Mouse (Mus musculus) forebrain, embryonic 12.5 days (tissue): Measurements from ENCODE around the gene Uqcc2. TPM values are rescaled to one million over a fixed set of nuclear protein-coding genes. Genes with fewer than 3 reads are reported as not detected.

Source experiments
- ATAC-seq: fragments of 200-750 bp; cut with Nextera tagmentation; 2 replicates; pipeline ENCODE4 v1.8.0; 2017; ENCODE audit warnings: moderate TSS enrichment; ENCODE audit not compliant: low FRiP score
- H3K27ac ChIP-seq: fragments of 300-500 bp; sonication (generic); 2 replicates; pipeline ENCODE4 v1.5.1; 2016; ENCODE audit warnings: mild to moderate bottlenecking
- H3K27me3 ChIP-seq: fragments of 300-500 bp; sonication (generic); 2 replicates; pipeline ENCODE4 v1.6.1; 2016; ENCODE audit warnings: mild to moderate bottlenecking
- H3K36me3 ChIP-seq: fragments of 300-500 bp; sonication (generic); replicated peaks from 2 replicates; pipeline ENCODE4 v1.6.1; 2016; ENCODE audit warnings: mild to moderate bottlenecking
- H3K4me1 ChIP-seq: fragments of 300-500 bp; sonication (generic); 2 replicates; pipeline ENCODE4 v1.6.1; 2016
- H3K4me2 ChIP-seq: fragments of 300-500 bp; sonication (generic); 2 replicates; pipeline ENCODE4 v1.6.1; 2016; ENCODE audit warnings: mild to moderate bottlenecking, moderate library complexity
- H3K4me3 ChIP-seq: fragments of 300-500 bp; sonication (generic); replicated peaks from 2 replicates; pipeline ENCODE4 v1.5.1; 2016; ENCODE audit warnings: mild to moderate bottlenecking
- H3K9ac ChIP-seq: fragments of 300-500 bp; sonication (generic); 2 replicates; pipeline ENCODE4 v1.6.1; 2016; ENCODE audit warnings: mild to moderate bottlenecking
- H3K9me3 ChIP-seq: fragments of 300-500 bp; sonication (generic); 2 replicates; pipeline ENCODE4 v1.6.1; 2016
- WGBS: fragments of 180-500 bp; shearing (Covaris S2); methylation state at CpG from one replicate; pipeline ENCODE4 v1.1.7; 2016; 5-methylcytosine and 5-hydroxymethylcytosine counted together
- polyA plus RNA-seq: library from polyadenylated mRNA; unstranded; fragments of >200 nt; fragmentation: Nextera tagmentation; extraction: Ambion mirVana; gene quantifications from 2 replicates; pipeline ENCODE4 v1.2.1, GENCODE M21; 2016

Gene Uqcc2
- polyA plus RNA-seq, 1 experiment from 2014 or later = 306 TPM

DNA sequence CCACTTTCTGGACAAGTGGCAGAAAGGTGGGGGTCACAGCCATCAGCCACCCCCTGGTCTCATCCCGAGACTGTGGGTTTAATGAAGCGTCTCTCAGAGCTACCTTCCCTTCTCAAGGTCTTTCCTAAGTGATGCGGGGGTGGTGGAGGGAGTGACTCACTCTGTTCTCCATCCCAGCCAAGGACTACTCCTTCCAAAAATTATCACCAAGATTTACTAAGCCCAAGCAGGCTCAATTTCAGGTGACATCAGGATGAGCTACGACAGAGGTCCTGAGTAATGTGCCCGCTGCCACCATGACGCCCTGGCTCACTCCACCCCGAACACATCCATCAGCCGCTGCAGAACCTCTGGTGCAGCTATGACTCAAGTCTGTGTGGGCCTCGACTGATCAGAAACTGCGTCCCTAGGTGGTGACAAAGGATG lies 2.5 kb downstream of the Uqcc2 start:
- Histone ChIP-seq H3K36me3 (peaks cover 3% of the 10 kb centered on the region; the same call in 1 of the 2 replicates), H3K9me3 (no peaks in the 10 kb centered on the region), H3K4me2 (no peak overlapping the region), H3K4me1 (peaks cover 55% of the 10 kb centered on the region), H3K27ac (no peak overlapping the region), H3K4me3 (no peak overlapping the region), H3K27me3 (0 out of 2 replicates have a peak, but pooled peaks cover 11% of the 10 kb centered on the region), H3K9ac (no peak overlapping the region)
- 87% methylated on average over 10 of the region's 10 CpGs for WGBS
- ATAC-seq = no peak

DNA sequence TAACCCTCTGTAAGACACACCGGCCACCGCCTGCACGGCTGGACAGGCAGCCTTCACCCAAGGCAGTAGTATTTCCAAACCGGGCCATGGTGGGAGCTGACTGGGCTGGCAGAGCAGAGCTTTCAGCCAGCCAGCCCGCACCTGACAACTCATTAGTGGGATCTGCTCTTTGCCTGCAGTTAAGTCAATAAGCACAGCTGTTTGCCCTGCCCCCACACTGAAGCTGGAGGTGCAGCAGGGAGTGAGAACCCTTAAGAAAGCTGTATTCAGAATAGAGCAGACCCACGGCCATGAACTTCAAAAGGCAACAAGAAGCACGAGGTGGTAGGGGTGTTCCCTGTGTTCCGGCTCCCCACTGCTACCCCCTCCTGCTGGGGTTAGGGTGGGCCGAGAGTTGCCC lies 3.5 kb downstream of the Uqcc2 start:
- ATAC-seq = no peak
- H3K4me1 ChIP-seq = peaks cover 59% of the 10 kb centered on the region
- H3K27ac ChIP-seq = peak overlapping the region; percentile 59
- 51% methylated on average over 9 of the region's 9 CpGs for WGBS
- H3K36me3 ChIP-seq = peaks cover 3% of the 10 kb centered on the region; the same call in 1 of the 2 replicates
- 0 out of 2 replicates have a peak overlapping the region, but pooled peaks have one; percentile 4 for H3K4me2 ChIP-seq
- H3K9me3 ChIP-seq = no peaks in the 10 kb centered on the region
- H3K27me3 ChIP-seq = 0 out of 2 replicates have a peak, but pooled peaks cover 4% of the 10 kb centered on the region
- no peak overlapping the region for H3K4me3 ChIP-seq
- no peak overlapping the region for H3K9ac ChIP-seq

DNA sequence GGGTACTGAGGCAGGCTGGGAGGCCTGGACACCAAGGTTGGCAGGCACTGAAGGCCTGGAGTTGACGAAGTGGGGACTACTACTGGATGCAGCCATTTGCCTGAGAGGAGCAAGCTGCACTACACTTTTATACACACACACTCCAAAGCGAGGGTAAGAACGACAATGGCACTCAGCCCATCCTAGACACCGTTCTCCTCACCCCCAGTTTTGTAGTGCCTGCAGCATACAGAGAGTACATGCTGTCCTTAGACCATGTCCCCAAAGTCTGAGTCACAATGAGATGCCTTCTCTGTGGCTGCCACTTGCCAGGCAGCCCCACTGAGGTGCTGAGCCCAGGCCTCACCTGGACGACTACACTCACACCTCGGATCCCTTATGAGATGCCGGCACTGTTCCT lies 3.9 kb downstream of the Uqcc2 start:
- no peak for ATAC-seq

DNA sequence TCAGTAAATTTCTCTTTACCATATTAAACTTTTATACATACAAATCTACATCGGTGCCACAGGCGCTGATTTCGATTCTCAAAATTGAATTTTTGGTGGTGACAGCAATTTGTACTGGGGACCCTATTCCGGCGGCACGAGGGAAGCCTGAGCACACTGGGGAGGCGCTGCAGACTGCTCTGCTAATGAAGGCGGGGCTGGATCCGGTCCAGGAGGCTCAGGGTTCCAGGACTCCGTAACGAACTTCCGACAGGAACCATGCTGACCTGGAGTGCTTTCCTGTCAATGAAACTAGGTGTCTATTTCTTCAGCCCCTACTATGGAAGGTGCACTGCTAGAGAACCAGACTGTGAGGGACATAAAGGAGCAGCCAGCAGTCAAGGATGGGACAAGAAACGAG lies 4.4 kb downstream of the Uqcc2 start:
- no peak for ATAC-seq
- Histone ChIP-seq H3K4me3 (no peak overlapping the region), H3K27me3 (no peaks in the 10 kb centered on the region), H3K4me2 (no peak overlapping the region), H3K9ac (no peak overlapping the region), H3K27ac (no peak overlapping the region), H3K4me1 (peaks cover 53% of the 10 kb centered on the region), H3K36me3 (peaks cover 11% of the 10 kb centered on the region), H3K9me3 (no peaks in the 10 kb centered on the region)
- 78% methylated on average over 13 of the region's 13 CpGs for WGBS

More for the DNA sequence above, 3.9 kb downstream of the Uqcc2 start:
- H3K36me3 ChIP-seq = peaks cover 6% of the 10 kb centered on the region
- H3K9ac ChIP-seq = no peak overlapping the region
- H3K4me3 ChIP-seq = no peak overlapping the region
- no peak overlapping the region for H3K4me2 ChIP-seq
- H3K4me1 ChIP-seq = peaks cover 55% of the 10 kb centered on the region
- H3K27me3 ChIP-seq = no peaks in the 10 kb centered on the region
- 87% methylated on average over 7 of the region's 7 CpGs for WGBS
- peak overlapping the region; percentile 59; the same call in 1 of the 2 replicates for H3K27ac ChIP-seq
- H3K9me3 ChIP-seq = no peaks in the 10 kb centered on the region

DNA sequence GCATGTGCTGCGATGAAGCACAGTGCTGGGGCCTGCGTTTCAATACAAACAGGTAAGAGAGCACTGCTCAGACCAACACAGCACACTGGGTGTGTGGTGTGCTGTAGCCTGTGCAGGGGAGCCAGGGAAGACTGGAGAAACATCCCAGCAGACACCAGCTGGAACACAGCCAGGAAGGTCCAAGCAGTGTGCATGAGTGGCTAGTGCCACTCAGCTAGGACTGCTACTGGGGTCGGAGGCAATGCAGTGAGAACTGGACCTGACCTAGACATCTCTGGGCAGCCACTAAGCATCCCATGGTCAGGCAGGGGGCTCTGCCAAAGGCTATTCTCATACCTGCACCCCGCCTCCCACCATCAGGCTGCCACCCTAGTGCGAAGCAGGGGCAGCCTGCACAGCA lies 5.5 kb downstream of the Uqcc2 start:
- Histone ChIP-seq H3K4me3 (no peak overlapping the region), H3K9me3 (no peaks in the 10 kb centered on the region), H3K4me1 (peaks cover 46% of the 10 kb centered on the region), H3K4me2 (no peak overlapping the region), H3K27me3 (no peaks in the 10 kb centered on the region), H3K9ac (no peak overlapping the region), H3K27ac (no peak overlapping the region), H3K36me3 (peaks cover 22% of the 10 kb centered on the region)
- ATAC-seq = no peak
- WGBS = 93% methylated on average over 5 of the region's 5 CpGs

DNA sequence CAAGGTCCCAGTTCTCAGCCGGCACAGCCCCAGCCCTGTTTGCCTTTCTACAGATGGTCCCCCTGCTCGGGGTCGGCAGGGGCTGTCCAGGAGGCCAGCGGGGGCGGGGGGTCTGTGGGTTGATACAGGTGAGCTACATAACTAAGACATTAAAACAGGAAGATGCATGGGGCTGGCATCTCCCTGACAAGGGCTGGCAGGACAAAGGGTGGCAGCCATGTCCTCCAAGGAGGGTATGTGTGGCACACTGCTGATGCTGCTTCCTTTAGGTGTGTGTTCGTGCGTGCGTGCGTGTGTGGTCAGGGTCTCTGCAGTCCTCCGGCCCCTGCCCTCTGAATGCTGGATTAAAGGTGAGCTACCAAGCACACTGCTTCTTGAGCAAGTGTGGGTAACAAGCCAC lies 6.7 kb downstream of the Uqcc2 start:
- Histone ChIP-seq H3K9me3 (no peaks in the 10 kb centered on the region), H3K4me1 (peaks cover 41% of the 10 kb centered on the region), H3K9ac (no peak overlapping the region), H3K27ac (no peak overlapping the region), H3K4me2 (no peak overlapping the region), H3K4me3 (no peak overlapping the region), H3K27me3 (no peaks in the 10 kb centered on the region), H3K36me3 (peaks cover 34% of the 10 kb centered on the region)
- 86% methylated on average over 10 of the region's 10 CpGs for WGBS
- ATAC-seq = no peak

DNA sequence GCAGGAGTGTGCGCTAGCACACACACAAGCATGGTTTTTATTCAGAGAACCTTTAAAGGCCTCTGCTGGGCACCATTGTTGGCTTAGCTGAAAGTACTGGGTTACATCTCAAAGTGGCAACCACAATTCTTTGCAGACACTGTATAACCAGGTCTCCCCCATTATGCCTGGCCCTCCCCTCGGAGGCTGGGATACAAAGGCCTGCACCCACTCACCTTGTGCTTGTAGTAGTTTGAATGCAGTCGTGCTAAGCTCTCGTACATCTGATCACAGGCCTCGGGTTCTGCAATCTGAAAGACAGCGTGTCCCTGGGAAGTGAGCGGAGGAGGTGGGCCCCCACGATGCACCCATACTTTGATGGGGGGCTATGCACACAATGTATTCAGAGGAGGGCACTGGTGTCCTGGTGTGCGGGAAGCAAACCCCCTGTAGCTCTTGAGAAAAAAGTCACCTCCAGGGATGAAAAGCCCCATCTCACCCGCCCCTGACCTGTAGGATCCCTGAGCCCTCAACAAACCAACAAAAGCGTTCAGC lies 8.0 kb downstream of the Uqcc2 start:
- WGBS = 82% methylated on average over 11 of the region's 11 CpGs
- Histone ChIP-seq H3K27me3 (peaks cover 5% of the 10 kb centered on the region; the same call in 1 of the 2 replicates), H3K4me1 (peaks cover 37% of the 10 kb centered on the region), H3K4me3 (no peak overlapping the region), H3K27ac (no peak overlapping the region), H3K4me2 (no peak overlapping the region), H3K9me3 (no peaks in the 10 kb centered on the region), H3K9ac (no peak overlapping the region), H3K36me3 (peaks cover 41% of the 10 kb centered on the region)
- ATAC-seq = no peak

DNA sequence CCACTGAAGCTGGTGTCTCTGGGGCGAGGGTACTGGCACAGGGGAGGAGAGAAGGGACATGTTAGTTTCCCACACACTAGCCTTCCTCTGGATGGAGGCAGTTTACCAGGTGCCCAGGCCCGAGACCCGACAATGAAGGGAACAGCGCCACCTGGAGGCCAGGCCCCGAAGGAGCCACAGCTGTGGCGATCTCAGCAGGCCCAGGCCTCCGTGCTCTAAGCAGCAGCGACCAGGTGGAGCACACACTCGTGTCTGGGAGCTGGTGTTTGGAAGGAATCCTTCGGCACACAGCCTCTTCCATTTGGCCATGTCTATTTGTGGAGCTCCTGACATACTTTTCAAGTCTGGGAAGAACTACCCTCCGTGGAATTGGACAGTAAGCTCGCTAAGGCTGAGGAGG lies 8.5 kb downstream of the Uqcc2 start:
- Histone ChIP-seq H3K9ac (no peak overlapping the region), H3K4me3 (no peak overlapping the region), H3K27me3 (peaks cover 5% of the 10 kb centered on the region; the same call in 1 of the 2 replicates), H3K36me3 (peaks cover 41% of the 10 kb centered on the region), H3K9me3 (no peaks in the 10 kb centered on the region), H3K27ac (no peak overlapping the region), H3K4me2 (no peak overlapping the region), H3K4me1 (peaks cover 37% of the 10 kb centered on the region)
- WGBS = 30% methylated on average over 12 of the region's 12 CpGs
- ATAC-seq = no peak

DNA sequence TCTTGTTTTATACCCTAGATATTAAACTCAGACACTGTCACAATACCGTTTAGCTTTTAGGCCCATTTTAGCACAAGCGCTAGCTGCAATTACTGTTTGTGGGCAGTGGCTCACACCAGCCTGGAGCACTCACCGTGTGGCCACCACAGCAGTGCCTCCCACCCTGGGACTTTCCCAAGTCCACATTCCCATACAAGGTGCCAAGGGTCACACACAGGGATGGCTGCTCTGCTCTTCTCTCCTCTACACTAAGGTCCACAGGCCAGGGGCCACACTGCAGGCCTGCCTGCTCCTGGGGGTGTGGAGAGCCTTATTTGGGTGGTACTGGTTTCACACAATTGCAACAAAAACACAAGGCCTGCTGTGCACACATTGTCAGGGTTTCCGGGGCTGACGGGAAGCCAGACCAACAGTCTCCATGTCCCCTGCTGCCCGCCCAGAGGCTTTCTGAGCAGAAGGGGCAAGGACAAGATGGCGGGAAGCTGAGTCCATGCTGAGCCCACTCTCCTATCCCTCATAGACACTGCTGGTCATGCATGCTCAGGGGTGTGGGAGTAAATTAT lies 9.8 kb downstream of the Uqcc2 start:
- no peak for ATAC-seq
- Histone ChIP-seq H3K27me3 (peaks cover 13% of the 10 kb centered on the region), H3K4me2 (no peak overlapping the region), H3K36me3 (peaks cover 41% of the 10 kb centered on the region), H3K4me1 (peaks cover 34% of the 10 kb centered on the region), H3K9ac (no peak overlapping the region), H3K4me3 (no peak overlapping the region), H3K9me3 (no peaks in the 10 kb centered on the region), H3K27ac (no peak overlapping the region)
- 81% methylated on average over 7 of the region's 7 CpGs for WGBS

DNA sequence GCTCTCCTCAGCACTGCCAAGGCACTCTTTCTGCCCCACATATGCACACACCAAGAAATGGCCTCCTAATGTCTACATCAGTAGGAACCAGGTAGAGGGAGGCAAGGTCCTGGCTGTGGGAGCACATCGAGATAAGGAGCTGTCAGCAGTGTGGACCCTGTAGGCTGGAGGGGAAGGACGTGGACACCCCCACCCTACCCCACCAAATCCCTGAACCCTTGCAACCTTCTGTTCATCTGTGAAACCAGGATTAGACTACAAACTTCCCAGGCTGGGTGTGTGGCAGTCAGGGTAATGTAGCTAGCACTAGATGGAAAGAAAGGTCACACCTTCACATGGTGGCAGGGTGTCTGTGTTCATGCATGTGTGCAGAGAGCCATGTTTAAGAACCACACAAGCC lies 10.6 kb downstream of the Uqcc2 start:
- WGBS = 93% methylated on average over 2 of the region's 2 CpGs
- Histone ChIP-seq H3K9me3 (no peaks in the 10 kb centered on the region), H3K27ac (no peak overlapping the region), H3K9ac (no peak overlapping the region), H3K4me2 (no peak overlapping the region), H3K27me3 (peaks cover 13% of the 10 kb centered on the region), H3K4me1 (peaks cover 33% of the 10 kb centered on the region), H3K4me3 (no peak overlapping the region), H3K36me3 (peaks cover 38% of the 10 kb centered on the region)
- ATAC-seq = no peak

DNA sequence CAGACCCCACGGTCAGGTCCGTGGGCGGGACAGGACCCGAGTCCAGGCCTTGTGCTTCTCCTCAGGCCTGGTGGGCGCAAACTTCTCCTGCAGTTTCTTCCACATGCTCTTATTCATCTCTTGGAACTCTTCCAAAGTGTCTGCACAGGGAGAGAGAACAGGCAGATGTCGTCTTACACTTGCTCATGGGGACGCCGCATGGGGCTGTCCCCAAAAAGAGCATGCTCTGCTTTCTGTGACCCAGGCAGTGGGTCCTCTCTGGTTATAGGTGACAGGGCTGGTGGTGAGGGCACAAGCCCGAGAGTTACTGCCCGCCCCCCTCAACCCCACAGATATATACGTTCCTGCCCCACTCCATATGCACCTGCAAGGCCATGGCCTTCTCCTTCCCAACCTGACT lies 11.0 kb downstream of the Uqcc2 start:
- H3K27ac ChIP-seq = no peak overlapping the region
- H3K27me3 ChIP-seq = peaks cover 13% of the 10 kb centered on the region
- H3K4me2 ChIP-seq = no peak overlapping the region
- H3K9me3 ChIP-seq = no peaks in the 10 kb centered on the region
- 90% methylated on average over 11 of the region's 11 CpGs for WGBS
- ATAC-seq = no peak
- H3K4me1 ChIP-seq = peaks cover 31% of the 10 kb centered on the region
- no peak overlapping the region for H3K4me3 ChIP-seq
- H3K36me3 ChIP-seq = peaks cover 38% of the 10 kb centered on the region
- H3K9ac ChIP-seq = no peak overlapping the region

DNA sequence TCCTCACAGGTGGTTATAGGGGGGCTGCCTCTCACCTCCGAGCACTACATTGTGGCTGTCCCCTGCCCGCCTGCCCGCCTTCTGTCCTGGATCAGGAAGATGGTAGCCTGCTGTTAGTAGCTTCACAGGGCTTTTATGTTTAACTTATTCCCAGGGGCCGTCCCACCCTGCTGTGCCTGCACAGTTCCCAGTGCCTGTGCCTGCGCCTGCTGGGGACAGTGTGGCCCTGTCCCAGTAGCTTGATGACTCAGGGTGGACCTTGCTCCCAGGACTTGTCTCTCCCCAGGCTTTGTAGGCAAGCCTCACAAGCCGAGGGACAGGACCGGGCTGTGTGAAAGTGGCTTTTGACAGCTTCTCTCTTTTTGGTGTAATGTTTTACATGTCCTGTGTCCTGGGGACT lies 11.9 kb downstream of the Uqcc2 start:
- no peak overlapping the region for H3K4me2 ChIP-seq
- WGBS = 74% methylated on average over 7 of the region's 7 CpGs
- no peak for ATAC-seq
- H3K27me3 ChIP-seq = peaks cover 13% of the 10 kb centered on the region
- peaks cover 38% of the 10 kb centered on the region for H3K36me3 ChIP-seq
- peaks cover 31% of the 10 kb centered on the region for H3K4me1 ChIP-seq
- H3K9ac ChIP-seq = no peak overlapping the region
- no peaks in the 10 kb centered on the region for H3K9me3 ChIP-seq
- no peak overlapping the region for H3K4me3 ChIP-seq
- H3K27ac ChIP-seq = no peak overlapping the region

DNA sequence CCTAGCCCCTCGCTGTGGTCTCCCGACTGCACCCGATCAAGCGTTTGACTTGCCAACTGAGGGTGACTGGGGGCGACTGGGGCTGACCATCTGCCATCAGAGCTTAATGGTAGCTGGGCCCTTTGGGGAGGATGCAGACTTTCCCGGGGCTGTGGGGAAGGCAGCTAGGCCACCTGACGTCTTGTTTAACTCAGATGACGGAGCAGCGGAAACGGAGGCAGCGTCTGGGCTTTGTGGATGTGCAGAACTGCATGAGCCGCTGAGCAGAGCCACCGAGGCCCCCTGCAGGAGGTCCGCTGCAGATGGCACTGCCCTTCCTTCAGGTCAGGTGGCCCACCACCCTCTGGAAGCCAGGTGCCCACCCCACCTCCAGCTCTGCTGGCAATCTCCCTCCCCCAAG lies 12.4 kb downstream of the Uqcc2 start:
- Histone ChIP-seq H3K27ac (no peak overlapping the region), H3K4me2 (no peak overlapping the region), H3K27me3 (peaks cover 13% of the 10 kb centered on the region), H3K9me3 (no peaks in the 10 kb centered on the region), H3K9ac (no peak overlapping the region), H3K4me3 (no peak overlapping the region), H3K36me3 (peaks cover 38% of the 10 kb centered on the region), H3K4me1 (peaks cover 31% of the 10 kb centered on the region)
- ATAC-seq = no peak
- WGBS = 38% methylated on average over 14 of the region's 14 CpGs
